Mouse (Mus musculus) embryonic facial prominence, embryonic 15.5 days (tissue): ENCODE results near the gene Adamts17. TPM values are rescaled to one million over a fixed set of nuclear protein-coding genes. Genes with fewer than 3 reads are reported as not detected.

Experiments used
- polyA plus RNA-seq: library from polyadenylated mRNA; unstranded; fragments of >200 nt; fragmentation: Nextera tagmentation; extraction: Ambion mirVana; gene quantifications from 2 replicates; pipeline ENCODE4 v1.2.1, GENCODE M21; 2015

Adamts17 gene
- polyA plus RNA-seq, 1 experiment from 2014 or later = 17.4 TPM

Other genes starting within 250 kb of the Adamts17 start
- gene Asb7, start 150.1 kb upstream of the Adamts17 start, polyA plus RNA-seq = 15.8 and 17.3 TPM in 2 replicates
- gene Lins1, start 149.8 kb upstream of the Adamts17 start, polyA plus RNA-seq = 18.8 and 24.1 TPM in 2 replicates
- 14.8 and 15.2 TPM in 2 replicates for gene Cers3, start 96.2 kb upstream of the Adamts17 start, polyA plus RNA-seq